Mouse (Mus musculus) heart, embryonic 11.5 days (tissue): ENCODE data around the gene Bcl11b. TPM values are rescaled to one million over a fixed set of nuclear protein-coding genes. Genes with fewer than 3 reads are reported as not detected.

Experiments used
- ATAC-seq: fragments of 200-750 bp; cut with Nextera tagmentation; replicated peaks from 2 replicates; pipeline ENCODE4 v1.8.0; 2017; ENCODE audit warnings: moderate library complexity; ENCODE audit not compliant: insufficient number of reproducible peaks, low FRiP score, low TSS enrichment
- H3K27ac ChIP-seq: fragments of 300-500 bp; sonication (generic); 2 replicates; pipeline ENCODE4 v1.5.1; 2014; ENCODE audit warnings: mild to moderate bottlenecking, low read depth, low read length
- H3K27me3 ChIP-seq: fragments of 300-500 bp; sonication (generic); 2 replicates; pipeline ENCODE4 v1.6.1; 2014; ENCODE audit warnings: mild to moderate bottlenecking, low read length, mixed read lengths; ENCODE audit not compliant: control insufficient read depth, insufficient read depth
- H3K36me3 ChIP-seq: fragments of 300-500 bp; sonication (generic); 2 replicates; pipeline ENCODE4 v1.6.1; 2014; ENCODE audit warnings: mild to moderate bottlenecking, low read length, moderate library complexity, mixed read lengths; ENCODE audit not compliant: control insufficient read depth, insufficient read depth
- H3K4me1 ChIP-seq: fragments of 300-500 bp; sonication (generic); 2 replicates; pipeline ENCODE4 v1.6.1; 2014; ENCODE audit warnings: low read length; ENCODE audit not compliant: control insufficient read depth, insufficient read depth
- H3K4me2 ChIP-seq: fragments of 300-500 bp; sonication (generic); 2 replicates; pipeline ENCODE4 v1.6.1; 2014; ENCODE audit warnings: mild to moderate bottlenecking, moderate library complexity
- H3K4me3 ChIP-seq: fragments of 300-500 bp; sonication (generic); 2 replicates; pipeline ENCODE4 v1.5.1; 2014; ENCODE audit warnings: low read depth, low read length
- H3K9ac ChIP-seq: fragments of 300-500 bp; sonication (generic); 2 replicates; pipeline ENCODE4 v1.6.1; 2014; ENCODE audit warnings: mild to moderate bottlenecking, low read depth, low read length, moderate library complexity
- H3K9me3 ChIP-seq: fragments of 300-500 bp; sonication (generic); replicated peaks from 2 replicates; pipeline ENCODE4 v1.6.1; 2016; ENCODE audit warnings: low read length; ENCODE audit not compliant: control insufficient read depth
- WGBS: fragments of 180-500 bp; shearing (Covaris S2); extraction: QIAGEN DNeasy Blood & Tissue Kit; methylation state at CpG from one replicate; pipeline ENCODE4 v1.1.7; 2014; ENCODE audit not compliant: insufficient replicate concordance; 5-methylcytosine and 5-hydroxymethylcytosine counted together
- polyA plus RNA-seq: library from polyadenylated mRNA; unstranded; fragments of >200 nt; fragmentation: Nextera tagmentation; extraction: Ambion mirVana; gene quantifications from 2 replicates; pipeline ENCODE4 v1.2.1, GENCODE M21; 2014

The Bcl11b gene
- polyA plus RNA-seq, 1 experiment from 2014 or later = 1.7 TPM

DNA sequence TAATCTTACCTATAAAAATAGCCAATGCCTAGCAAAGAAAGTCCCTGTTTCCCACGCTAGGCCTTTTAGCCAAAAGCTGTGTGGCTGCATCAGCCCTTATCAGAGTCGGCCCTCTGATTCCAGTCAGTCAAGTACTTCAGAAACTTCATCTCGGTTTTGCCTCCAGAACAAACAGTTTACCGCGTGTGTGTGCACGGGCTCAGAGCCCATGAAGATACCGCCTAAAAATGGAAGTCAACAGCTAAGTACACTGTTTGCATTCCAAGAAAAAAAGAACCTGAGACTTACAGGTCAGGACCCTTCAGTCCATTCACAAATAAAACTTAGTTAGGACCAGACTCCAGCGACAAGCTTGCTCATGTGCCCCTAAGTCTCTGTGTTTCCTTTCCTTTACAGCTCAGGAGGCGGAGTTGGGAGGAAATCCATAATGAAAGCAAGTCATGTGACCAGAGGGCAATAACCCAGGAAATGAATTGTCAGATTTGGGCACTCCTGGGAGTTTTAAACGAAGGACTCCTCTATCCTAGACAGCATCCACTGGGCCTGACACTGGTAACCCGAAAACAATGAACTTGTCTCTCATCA is 29.8 kb downstream of the Bcl11b start:
- Histone ChIP-seq H3K27ac (peak overlapping the region; percentile 41; the same call in 1 of the 2 replicates), H3K4me1 (peaks cover 38% of the 10 kb centered on the region), H3K4me3 (no peak overlapping the region), H3K9me3 (peaks cover 3% of the 10 kb centered on the region; the same call in 1 of the 2 replicates), H3K36me3 (no peaks in the 10 kb centered on the region), H3K9ac (no peak overlapping the region), H3K4me2 (no peak overlapping the region; the same call in 1 of the 2 replicates), H3K27me3 (peaks cover 15% of the 10 kb centered on the region)
- no peak for ATAC-seq
- 37% methylated on average over 11 of the region's 11 CpGs for WGBS

GRCm38 (mm10) chr12:107971081-107971780 is 32.2 kb downstream of the Bcl11b start:
- H3K9me3 ChIP-seq = peaks cover 3% of the 10 kb centered on the region; the same call in 1 of the 2 replicates
- H3K4me1 ChIP-seq = peaks cover 26% of the 10 kb centered on the region
- H3K4me2 ChIP-seq = no peak overlapping the region
- H3K4me3 ChIP-seq = no peak overlapping the region
- 69% methylated on average over 12 of the region's 12 CpGs for WGBS
- no peak overlapping the region for H3K9ac ChIP-seq
- no peaks in the 10 kb centered on the region for H3K36me3 ChIP-seq
- no peak overlapping the region for H3K27ac ChIP-seq
- no peak for ATAC-seq
- 0 out of 2 replicates have a peak, but pooled peaks cover 3% of the 10 kb centered on the region for H3K27me3 ChIP-seq

DNA sequence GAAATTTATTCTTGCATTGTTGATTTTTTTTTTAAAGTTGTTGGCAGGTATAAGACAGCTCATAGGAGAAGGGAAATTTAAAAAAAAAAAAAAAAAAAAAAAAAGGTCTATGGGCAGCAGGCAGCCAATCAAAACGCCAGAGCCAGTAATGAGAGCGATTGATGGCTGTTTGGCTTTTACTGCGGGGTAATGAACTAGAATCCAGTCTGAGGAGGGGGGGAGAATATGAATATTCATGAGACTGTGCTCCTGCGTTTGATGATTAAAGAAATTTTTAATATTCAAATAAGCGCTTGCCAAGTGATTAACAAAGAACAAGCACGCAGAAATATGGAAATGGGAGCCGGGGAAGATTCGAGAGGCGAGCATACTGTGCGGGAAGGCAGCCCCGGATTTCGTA is 32.8 kb downstream of the Bcl11b start:
- Histone ChIP-seq H3K4me1 (peaks cover 25% of the 10 kb centered on the region), H3K27me3 (no peaks in the 10 kb centered on the region), H3K36me3 (no peaks in the 10 kb centered on the region), H3K4me3 (no peak overlapping the region), H3K27ac (no peak overlapping the region), H3K4me2 (no peak overlapping the region), H3K9me3 (peaks cover 3% of the 10 kb centered on the region; the same call in 1 of the 2 replicates), H3K9ac (no peak overlapping the region)
- no peak for ATAC-seq
- 53% methylated on average over 12 of the region's 12 CpGs for WGBS

DNA sequence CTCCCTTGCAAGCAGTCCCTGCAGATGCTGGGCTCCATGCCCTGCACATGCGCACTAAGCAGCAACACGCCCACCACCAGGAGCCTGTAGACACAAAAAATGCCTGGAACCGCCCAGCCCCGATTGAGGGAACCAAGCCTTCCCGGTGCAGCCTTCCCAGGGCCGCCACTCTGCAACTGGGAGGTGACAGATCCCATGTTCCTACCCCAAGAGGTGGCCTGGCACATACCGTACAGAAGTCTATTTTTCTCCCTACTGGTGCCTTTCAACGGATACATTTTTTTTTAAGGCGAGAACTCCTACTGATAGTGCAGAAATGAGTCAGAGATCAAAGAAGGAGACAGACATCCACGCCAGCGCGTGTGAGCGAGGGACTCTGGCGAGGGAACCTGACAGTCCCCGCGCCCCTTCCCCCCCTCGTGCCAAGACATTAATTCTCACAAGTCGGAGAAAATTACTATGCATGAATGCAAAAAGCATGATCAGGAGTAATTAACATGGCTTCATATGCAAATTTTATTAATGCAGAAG is 33.5 kb downstream of the Bcl11b start:
- H3K4me2 ChIP-seq = no peak overlapping the region
- ATAC-seq = no peak
- WGBS = 34% methylated on average over 18 of the region's 18 CpGs
- H3K27ac ChIP-seq = no peak overlapping the region; the same call in 1 of the 2 replicates
- H3K27me3 ChIP-seq = no peaks in the 10 kb centered on the region
- H3K36me3 ChIP-seq = no peaks in the 10 kb centered on the region
- no peak overlapping the region for H3K9ac ChIP-seq
- H3K4me3 ChIP-seq = no peak overlapping the region
- H3K4me1 ChIP-seq = peaks cover 25% of the 10 kb centered on the region
- H3K9me3 ChIP-seq = peaks cover 3% of the 10 kb centered on the region; the same call in 1 of the 2 replicates

- no peak overlapping the region for H3K4me2 ChIP-seq
- 78% methylated on average over 8 of the region's 8 CpGs for WGBS
- no peak overlapping the region for H3K27ac ChIP-seq
- no peaks in the 10 kb centered on the region for H3K36me3 ChIP-seq
- peaks cover 24% of the 10 kb centered on the region for H3K4me1 ChIP-seq
- H3K27me3 ChIP-seq = no peaks in the 10 kb centered on the region
- peaks cover 3% of the 10 kb centered on the region; the same call in 1 of the 2 replicates for H3K9me3 ChIP-seq
- no peak for ATAC-seq
- no peak overlapping the region for H3K4me3 ChIP-seq
- H3K9ac ChIP-seq = no peak overlapping the region
These were observed 34.3 kb downstream of the Bcl11b start for GRCm38 (mm10) chr12:107969126-107969525.

GRCm38 (mm10) chr12:107968331-107968730 is 35.1 kb downstream of the Bcl11b start:
- Histone ChIP-seq H3K27me3 (no peaks in the 10 kb centered on the region), H3K4me3 (no peak overlapping the region), H3K4me2 (no peak overlapping the region), H3K27ac (no peak overlapping the region), H3K9me3 (peaks cover 3% of the 10 kb centered on the region; the same call in 1 of the 2 replicates), H3K4me1 (peaks cover 25% of the 10 kb centered on the region), H3K9ac (no peak overlapping the region), H3K36me3 (no peaks in the 10 kb centered on the region)
- ATAC-seq = no peak
- WGBS = 73% methylated on average over 3 of the region's 3 CpGs

- no peak overlapping the region for H3K27ac ChIP-seq
- H3K4me1 ChIP-seq = peaks cover 12% of the 10 kb centered on the region
These were observed 36.4 kb downstream of the Bcl11b start for GRCm38 (mm10) chr12:107967026-107967425.

GRCm38 (mm10) chr12:107965103-107965502 is 38.3 kb downstream of the Bcl11b start:
- H3K9me3 ChIP-seq = peaks cover 3% of the 10 kb centered on the region; the same call in 1 of the 2 replicates
- no peak overlapping the region for H3K9ac ChIP-seq
- no peaks in the 10 kb centered on the region for H3K36me3 ChIP-seq
- H3K27me3 ChIP-seq = no peaks in the 10 kb centered on the region
- no peak overlapping the region for H3K4me3 ChIP-seq
- no peak overlapping the region for H3K4me2 ChIP-seq
- no peak for ATAC-seq
- H3K4me1 ChIP-seq = peaks cover 21% of the 10 kb centered on the region
- WGBS = 83% methylated on average over 12 of the region's 12 CpGs
- no peak overlapping the region for H3K27ac ChIP-seq

More at GRCm38 (mm10) chr12:107967026-107967425, 36.4 kb downstream of the Bcl11b start:
- H3K9me3 ChIP-seq = peaks cover 3% of the 10 kb centered on the region; the same call in 1 of the 2 replicates
- ATAC-seq = no peak
- no peak overlapping the region for H3K4me2 ChIP-seq
- H3K9ac ChIP-seq = no peak overlapping the region
- no peaks in the 10 kb centered on the region for H3K36me3 ChIP-seq
- H3K27me3 ChIP-seq = no peaks in the 10 kb centered on the region
- H3K4me3 ChIP-seq = no peak overlapping the region
- WGBS = 84% methylated on average over 7 of the region's 7 CpGs
